Mouse (Mus musculus): Measurements from ENCODE around the gene Psat1.

DNA sequence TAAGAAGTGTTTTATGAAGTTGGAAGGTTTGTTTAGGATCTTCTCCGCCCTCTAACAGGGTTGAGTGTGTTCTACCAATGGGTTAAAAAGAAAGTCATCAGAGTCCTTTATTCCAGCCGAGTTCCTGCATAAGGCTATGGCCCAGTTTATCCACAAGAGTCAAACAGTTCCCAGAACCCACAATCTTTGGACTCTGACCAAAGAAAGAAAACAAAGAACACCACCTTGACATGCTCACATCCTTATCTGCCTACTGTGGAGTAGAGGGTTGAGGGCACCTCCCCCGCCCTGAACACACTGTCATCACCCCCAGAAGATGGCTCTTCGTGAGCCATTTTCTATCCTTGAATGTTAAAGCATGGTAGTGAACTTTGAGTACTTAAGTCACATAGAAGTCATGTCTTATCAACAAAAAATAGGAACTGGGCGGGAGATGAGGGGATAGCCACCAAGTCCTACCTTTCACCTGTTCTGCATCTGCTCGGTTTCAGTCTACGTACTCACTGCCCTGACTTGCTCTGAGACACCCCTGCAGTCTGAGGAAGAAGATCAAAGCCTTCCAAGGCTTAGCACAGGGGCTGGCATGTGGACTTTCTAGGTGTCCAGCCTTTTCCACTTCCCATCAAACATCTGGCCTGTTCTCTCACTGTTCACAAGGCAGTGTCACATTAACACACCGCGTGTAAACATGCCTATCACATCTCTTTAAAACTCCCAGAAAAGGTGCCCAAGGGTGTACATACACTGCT is 33.7 kb downstream of the Psat1 start:
- no peak for TF ChIP-seq CTCF (IDR thresholded peaks at IDR 0.05; ENCODE audit: borderline replicate concordance, insufficient read depth, low read length)
- no peak for TF ChIP-seq POLR2A (IDR thresholded peaks at IDR 0.05; ENCODE audit: low read depth, low read length)
